Mouse (Mus musculus): ENCODE results near the gene Tex11. TPM values are rescaled to one million over a fixed set of nuclear protein-coding genes. Genes with fewer than 3 reads are reported as not detected.

Gene Tex11
- not detected in 2 replicates for total RNA-seq (2023)

DNA sequence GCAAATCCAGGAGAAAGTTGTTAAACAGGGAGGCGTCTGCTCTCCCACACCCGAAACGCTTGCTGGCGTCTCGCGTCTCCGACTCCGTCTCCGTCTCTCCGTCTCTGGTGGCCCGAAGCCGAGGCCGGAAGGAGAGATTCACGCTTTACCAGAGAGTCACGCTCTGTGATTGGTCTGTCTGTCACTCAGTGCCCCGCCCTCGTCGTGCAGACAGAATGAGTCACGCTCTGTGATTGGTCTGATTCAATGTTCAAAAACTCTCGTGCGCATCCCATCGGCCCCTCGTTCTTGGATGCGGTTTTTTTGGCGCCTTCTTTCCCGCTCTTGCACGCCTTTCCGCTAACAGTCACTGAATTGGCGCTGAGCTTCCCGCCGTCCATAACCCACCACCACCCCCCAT lies at the start of gene Tex11:
Tex11 (minus strand) TSS at position 127 of the 400 bp plus-strand sequence.

DNA sequence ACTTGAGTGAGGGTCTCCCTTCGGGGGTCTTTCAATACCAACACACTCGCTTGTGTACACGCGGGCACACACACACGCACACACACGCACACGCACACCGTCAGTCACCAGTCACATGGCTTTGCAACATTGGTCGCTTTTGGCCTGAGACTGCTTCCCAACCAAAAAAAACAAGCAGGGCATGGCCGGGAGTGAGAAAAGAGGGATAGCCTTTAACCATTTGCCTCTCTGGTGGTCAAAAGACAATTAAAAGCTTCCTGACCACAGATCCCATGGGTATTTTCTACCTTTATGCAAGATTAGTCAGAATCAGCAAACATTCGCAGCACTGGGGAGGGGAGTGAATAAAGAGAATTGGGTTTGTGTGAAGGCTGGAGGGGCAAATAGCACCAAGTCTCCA lies 26.5 kb upstream of the Tex11 start, which contains the start of gene Slc7a3:
Slc7a3 (minus strand) TSS at position 101 of the 400 bp plus-strand sequence.

Other genes with a start within 250 kb of the Tex11 start
- gene Slc7a3, start 26.4 kb upstream of the Tex11 start, total RNA-seq (2023), result not detected in 2 replicates
- 33.0 and 37.9 TPM in 2 replicates for gene Snx12, start 162.9 kb upstream of the Tex11 start, total RNA-seq (2023)
- 21.4 and 28.5 TPM in 2 replicates for gene Foxo4, start 194.9 kb upstream of the Tex11 start, total RNA-seq (2023)
- 8.1 and 8.9 TPM in 2 replicates for gene Gm614, start 204.3 kb upstream of the Tex11 start, total RNA-seq (2023)
- gene Il2rg, start 208.6 kb upstream of the Tex11 start, total RNA-seq (2023), result 40.3 and 49.8 TPM in 2 replicates
- not detected in 2 replicates for gene Gm20489, start 209.4 kb upstream of the Tex11 start, total RNA-seq (2023)
- 56.6 and 59.5 TPM in 2 replicates for gene Med12, start 214.4 kb upstream of the Tex11 start, total RNA-seq (2023)
- gene Nlgn3, start 239.5 kb upstream of the Tex11 start, total RNA-seq (2023), result 0.09 TPM in 1 of 2 replicates, not detected in the other